Mouse (Mus musculus) olfactory bulb, adult 2 months (tissue): ENCODE results near the gene Cenpn.

Experiments
- CTCF ChIP-seq: fragments of 200-500 bp; IDR thresholded peaks from 2 replicates; pipeline ENCODE4 v1.5.1; 2012; ENCODE audit warnings: low read depth, mild to moderate bottlenecking, low read length, moderate library complexity; ENCODE audit not compliant: insufficient read depth
- POLR2A ChIP-seq: fragments of 200-500 bp; IDR thresholded peaks from 2 replicates; pipeline ENCODE4 v1.6.1; 2012; ENCODE audit warnings: mild to moderate bottlenecking, low read depth, low read length, moderate library complexity; ENCODE audit not compliant: insufficient read depth

DNA sequence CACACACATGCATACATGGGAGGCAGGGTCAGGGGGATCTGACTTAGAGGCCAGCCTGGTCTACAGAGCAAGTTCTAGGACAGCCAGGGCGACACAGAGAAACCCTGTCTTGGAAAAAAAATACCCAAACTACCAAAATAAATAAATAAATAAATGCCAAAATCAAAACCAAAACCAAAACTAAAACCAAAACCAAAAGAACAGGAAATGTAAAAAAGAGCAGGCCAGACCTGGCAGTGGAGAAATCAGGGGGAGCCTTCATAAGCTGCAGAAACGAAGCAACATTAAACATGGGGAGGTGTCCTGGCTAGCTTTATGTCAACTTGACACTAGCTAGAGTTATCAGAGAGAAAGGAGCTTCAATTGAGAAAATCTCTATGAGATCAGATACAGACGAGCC, 29.4 kb upstream of the Cenpn start:
- TF ChIP-seq POLR2A: no peak
- no peak for TF ChIP-seq CTCF
